Mouse (Mus musculus) colon, adult 2 months (tissue): ENCODE data around the gene Dcaf1. TPM values are rescaled to one million over a fixed set of nuclear protein-coding genes. Genes with fewer than 3 reads are reported as not detected.

Experiments
- polyA plus RNA-seq: library from polyadenylated mRNA; depleted of rRNA; stranded (reverse); fragments of >200 nt; gene quantifications from 2 replicates; pipeline ENCODE4 v1.2.3, GENCODE M21; 2012; rRNA removed

Dcaf1 gene
- 8.8 and 10.9 TPM in 2 replicates for polyA plus RNA-seq

DNA sequence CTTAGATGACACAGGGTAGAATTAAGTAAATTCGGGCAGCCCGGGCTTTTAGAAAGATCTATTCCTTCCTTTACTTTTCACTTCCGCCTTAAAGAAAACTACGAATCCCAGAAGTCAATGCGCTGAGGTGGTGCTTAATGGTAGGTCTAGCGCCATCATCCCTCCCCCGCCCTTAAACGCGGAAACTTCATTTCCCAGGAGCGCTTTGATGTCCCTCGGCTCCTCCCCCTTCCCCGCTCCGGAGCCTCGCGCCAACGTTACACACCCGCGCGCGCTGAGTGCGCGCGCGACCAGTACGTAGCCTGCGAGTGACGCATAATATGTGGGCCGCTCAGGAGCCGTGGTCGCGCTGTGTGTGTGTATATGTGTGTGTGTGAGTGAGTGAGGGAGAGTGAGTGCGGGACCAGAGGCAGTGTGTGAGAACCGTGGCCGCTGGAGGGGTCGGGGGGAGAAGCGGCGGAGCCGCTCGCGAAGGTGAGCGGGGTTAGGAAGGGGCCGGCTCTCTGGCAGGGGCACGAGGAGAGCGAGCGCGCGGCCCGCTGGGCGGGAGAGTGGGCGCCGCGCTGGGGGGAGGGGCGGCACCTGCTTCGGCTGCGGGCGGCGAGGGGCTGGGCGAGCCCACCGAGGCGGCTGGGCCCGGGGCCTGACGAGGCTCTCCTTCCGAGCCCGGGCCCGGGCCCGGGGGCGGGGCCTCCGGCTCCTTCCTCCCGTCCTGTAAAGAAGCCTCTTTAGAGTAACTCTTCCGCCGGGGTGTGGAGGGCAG is at the start of gene Dcaf1:
Gene Dcaf1 (plus strand): TSS at position 257 of the 763 bp plus-strand sequence.

DNA sequence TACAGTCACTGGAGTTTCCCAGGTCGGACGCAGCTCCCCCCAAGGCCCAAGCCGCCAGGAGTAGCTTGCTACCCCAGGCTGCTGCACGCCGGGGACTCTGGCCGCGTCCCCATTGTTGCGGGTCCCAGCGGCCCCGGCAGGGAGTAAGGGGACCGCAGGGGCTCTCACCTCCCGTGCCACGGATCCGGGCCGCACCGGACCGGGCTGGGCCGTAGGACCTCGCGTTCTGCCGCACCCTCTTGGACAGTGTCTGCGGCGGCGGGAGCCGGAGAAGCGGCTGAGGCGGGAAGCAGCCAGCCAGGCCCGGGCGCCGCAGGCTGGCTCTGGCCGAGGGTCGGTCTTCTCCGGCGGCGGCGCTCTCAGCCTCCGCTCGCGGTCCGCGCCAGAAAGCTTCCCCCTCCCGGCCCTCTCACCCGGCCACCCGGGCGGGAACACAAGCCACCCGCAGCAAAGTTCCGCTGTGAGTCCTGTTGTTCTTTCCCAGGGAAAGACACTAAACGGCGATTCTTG is 32.8 kb upstream of the Dcaf1 start, which contains the start of gene Rad54l2:
Gene Rad54l2 (minus strand): TSS at position 383 of the 510 bp plus-strand sequence.

DNA sequence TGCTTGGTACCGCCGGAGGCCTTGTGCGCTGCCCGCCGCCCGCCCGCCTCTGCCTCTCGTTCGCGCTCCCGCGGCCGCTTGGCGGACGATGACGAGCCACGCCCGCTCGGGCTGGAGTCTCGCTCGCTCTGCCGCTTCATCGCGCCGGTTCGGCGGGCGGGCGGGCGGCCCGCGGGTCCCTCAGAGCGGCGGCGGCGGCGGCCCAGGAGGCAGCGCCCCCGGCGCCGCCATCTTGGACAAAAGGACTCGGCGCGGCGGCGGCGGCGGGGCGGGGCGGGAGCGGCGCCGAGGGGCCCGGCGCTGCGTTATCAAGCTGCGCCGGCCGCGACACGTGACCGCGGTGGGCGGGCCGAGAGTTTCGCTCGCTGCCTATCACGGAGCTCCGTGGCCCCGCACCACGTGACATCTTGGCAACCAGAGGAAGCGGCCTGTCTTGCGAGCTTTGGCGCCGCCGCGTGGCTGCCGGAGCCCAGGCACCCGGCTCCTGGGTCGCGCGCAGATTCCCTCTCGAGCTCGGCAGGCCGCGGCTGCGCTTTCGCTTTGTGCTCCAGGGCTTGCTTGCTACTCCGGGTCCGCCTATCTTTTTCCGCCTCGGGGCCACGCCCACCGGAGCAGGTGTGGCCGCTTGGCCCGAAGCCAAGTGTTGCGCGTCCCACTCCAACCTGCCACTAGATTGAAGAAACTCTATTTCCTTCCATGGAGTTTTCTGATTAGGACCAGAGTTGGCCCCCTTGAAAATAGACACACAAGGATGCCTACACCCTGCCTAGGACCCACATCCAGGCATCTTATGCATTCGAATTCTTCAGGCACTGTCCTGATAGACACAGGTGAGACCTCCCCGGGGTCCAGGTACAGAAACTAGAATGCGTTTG is 65.4 kb downstream of the Dcaf1 start, which contains the start of gene Rbm15b:
Gene Rbm15b (minus strand): TSS at position 601 of the 875 bp plus-strand sequence.

DNA sequence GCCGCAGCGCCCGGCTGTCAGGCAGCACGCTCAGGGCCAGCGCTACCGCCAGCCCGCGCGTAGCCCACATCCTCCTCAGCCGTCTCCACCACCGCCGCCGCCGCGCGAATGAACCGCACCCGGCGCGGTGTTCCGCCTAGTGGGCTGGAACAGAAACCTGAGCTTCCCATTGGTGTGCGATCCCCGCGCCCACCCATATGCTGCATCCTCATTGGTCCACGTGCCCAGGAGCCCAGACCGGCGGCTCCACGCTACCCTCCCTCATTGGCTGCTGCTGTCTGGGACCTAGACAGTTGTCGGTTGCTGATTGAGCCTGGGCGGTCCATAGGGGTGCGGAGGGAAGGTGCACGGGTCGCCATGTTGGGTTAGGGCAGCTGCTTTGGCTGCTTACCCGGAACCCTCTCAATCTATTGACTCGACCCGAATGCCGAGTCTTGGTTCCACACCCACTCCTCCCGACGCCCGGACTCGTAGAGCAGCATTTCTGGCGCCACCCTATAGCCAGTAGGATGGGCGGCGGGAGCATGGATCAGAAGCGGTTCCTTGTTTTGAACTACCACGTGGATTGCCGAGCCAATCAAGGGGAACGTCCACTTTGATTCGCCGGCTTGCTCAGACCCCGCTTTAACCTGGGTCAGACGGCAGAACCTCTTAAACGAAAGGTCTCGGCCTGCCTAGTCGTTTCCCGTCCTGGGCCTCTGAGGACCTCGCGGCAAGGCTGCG is 70.3 kb downstream of the Dcaf1 start, which contains the start of gene Manf:
Gene Manf (minus strand): TSS at position 151 of the 723 bp plus-strand sequence.

Other genes with a start within 250 kb of the Dcaf1 start
- gene Iqcf6, start 195.3 kb upstream of the Dcaf1 start, polyA plus RNA-seq = not detected in 2 replicates
- gene Grm2, start 165.8 kb upstream of the Dcaf1 start, polyA plus RNA-seq = 0.06 TPM in 2 replicates
- gene Tex264, start 135.9 kb upstream of the Dcaf1 start, polyA plus RNA-seq = 131 and 150 TPM in 2 replicates
- gene Rad54l2, start 32.7 kb upstream of the Dcaf1 start, polyA plus RNA-seq = 18.8 and 26.7 TPM in 2 replicates
- gene Rbm15b, start 65.6 kb downstream of the Dcaf1 start, polyA plus RNA-seq = 15.4 and 15.5 TPM in 2 replicates
- gene Manf, start 70.1 kb downstream of the Dcaf1 start, polyA plus RNA-seq = 11.4 and 19.7 TPM in 2 replicates